Mouse (Mus musculus) hindbrain, postnatal 0 days (tissue): ENCODE measurements around the gene Hs3st3b1. TPM values are rescaled to one million over a fixed set of nuclear protein-coding genes. Genes with fewer than 3 reads are reported as not detected.

Experiments used
- ATAC-seq: fragments of 200-750 bp; cut with Nextera tagmentation; 2 replicates; pipeline ENCODE4 v1.8.0; 2017; ENCODE audit warnings: mild to moderate bottlenecking, moderate TSS enrichment, moderate library complexity
- DNase-seq: peaks from one replicate; pipeline ENCODE4 v3.0.0-alpha.2; 2015; ENCODE audit warnings: low spot score
- H3K27ac ChIP-seq: fragments of 300-500 bp; sonication (generic); 2 replicates; pipeline ENCODE4 v1.5.1; 2014; ENCODE audit warnings: mild to moderate bottlenecking
- H3K27me3 ChIP-seq: fragments of 300-500 bp; sonication (generic); 2 replicates; pipeline ENCODE4 v1.6.1; 2014; ENCODE audit warnings: low read length, mixed read lengths; ENCODE audit not compliant: insufficient read depth
- H3K36me3 ChIP-seq: fragments of 300-500 bp; sonication (generic); 2 replicates; pipeline ENCODE4 v1.6.1; 2014; ENCODE audit warnings: low read length, mixed read lengths; ENCODE audit not compliant: insufficient read depth
- H3K4me1 ChIP-seq: fragments of 300-500 bp; sonication (generic); 2 replicates; pipeline ENCODE4 v1.6.1; 2014; ENCODE audit warnings: antibody characterized with exemption, low read length, mixed read lengths; ENCODE audit not compliant: insufficient read depth
- H3K4me2 ChIP-seq: fragments of 300-500 bp; sonication (generic); 2 replicates; pipeline ENCODE4 v1.6.1; 2014; ENCODE audit warnings: low read depth, mild to moderate bottlenecking, low read length, moderate library complexity, mixed read lengths
- H3K4me3 ChIP-seq: fragments of 300-500 bp; sonication (generic); 2 replicates; pipeline ENCODE4 v1.5.1; 2014; ENCODE audit warnings: low read length
- H3K9ac ChIP-seq: fragments of 300-500 bp; sonication (generic); replicated peaks from 2 replicates; pipeline ENCODE4 v1.6.1; 2014; ENCODE audit warnings: mild to moderate bottlenecking, low read length, moderate library complexity, mixed read lengths
- H3K9me3 ChIP-seq: fragments of 300-500 bp; sonication (generic); 2 replicates; pipeline ENCODE4 v1.6.1; 2016; ENCODE audit warnings: low read length, mixed read lengths
- CTCF ChIP-seq: IDR thresholded peaks from 2 replicates; pipeline ENCODE4 v1.5.1; 2016; ENCODE audit warnings: antibody characterized with exemption, control low read depth, low read depth
- WGBS: fragments of 180-500 bp; shearing (Covaris S2); extraction: QIAGEN DNeasy Blood & Tissue Kit; methylation state at CpG from one replicate; pipeline ENCODE4 v1.1.7; 2014; 5-methylcytosine and 5-hydroxymethylcytosine counted together
- polyA plus RNA-seq: library from polyadenylated mRNA; unstranded; fragments of >200 nt; fragmentation: Nextera tagmentation; extraction: Ambion mirVana; gene quantifications from 2 replicates; pipeline ENCODE4 v1.2.1, GENCODE M21; 2015
- total RNA-seq: library from RNA; depleted of rRNA; stranded (reverse); fragments of >200 nt; gene quantifications from 2 replicates; pipeline ENCODE4 v1.2.3, GENCODE M21; 2014

Gene Hs3st3b1
- total and polyA plus RNA-seq, 2 experiments from 2014 or later: 2.6 to 13.3 TPM

DNA sequence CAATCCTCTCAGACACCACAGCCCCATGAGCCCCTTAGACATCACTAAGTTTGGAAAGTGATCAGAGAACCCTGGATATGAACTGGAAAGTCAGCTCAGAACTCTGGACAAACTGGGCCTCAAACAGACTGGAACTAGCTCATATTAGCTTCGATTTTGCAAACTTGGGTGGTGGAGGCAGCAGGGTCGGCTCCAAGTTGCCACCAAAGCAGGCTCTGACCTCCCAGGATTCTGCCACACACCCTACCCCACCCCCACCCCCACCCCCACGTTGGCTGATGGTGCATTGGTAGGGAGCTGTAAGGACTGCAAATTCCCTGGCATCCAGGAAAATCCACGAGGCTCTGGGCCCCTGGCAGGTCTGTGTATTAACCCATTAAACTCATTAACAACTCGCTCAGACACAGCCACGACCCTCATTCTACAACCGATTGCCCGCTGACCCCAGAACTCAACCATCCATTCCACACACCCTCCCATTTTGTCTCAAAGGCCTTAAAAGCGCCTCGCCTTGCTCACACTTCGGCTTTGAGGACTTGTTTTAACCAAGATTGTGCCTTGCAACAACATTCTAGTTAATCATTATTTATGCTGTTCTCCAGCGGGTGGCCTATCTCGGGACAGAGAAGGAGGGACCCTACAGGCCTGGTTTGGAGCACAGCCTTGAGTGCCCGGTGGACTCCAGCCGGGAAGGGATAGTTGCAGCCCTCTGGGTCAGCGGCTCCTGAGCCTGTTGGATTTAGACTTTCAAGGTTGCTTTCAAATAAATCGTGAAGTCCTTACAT lies 3.6 kb downstream of the Hs3st3b1 start:
- Histone ChIP-seq H3K27ac (no peak overlapping the region), H3K27me3 (peaks cover 60% of the 10 kb centered on the region), H3K4me1 (peaks cover 13% of the 10 kb centered on the region), H3K4me2 (peak overlapping the region; percentile 67), H3K9ac (no peak overlapping the region), H3K9me3 (no peaks in the 10 kb centered on the region), H3K4me3 (peak overlapping the region; percentile 48), H3K36me3 (no peaks in the 10 kb centered on the region)
- TF ChIP-seq CTCF: no peak
- WGBS: 29% methylated on average over 17 of the region's 17 CpGs
- DNase-seq: no peak
- no peak for ATAC-seq

DNA sequence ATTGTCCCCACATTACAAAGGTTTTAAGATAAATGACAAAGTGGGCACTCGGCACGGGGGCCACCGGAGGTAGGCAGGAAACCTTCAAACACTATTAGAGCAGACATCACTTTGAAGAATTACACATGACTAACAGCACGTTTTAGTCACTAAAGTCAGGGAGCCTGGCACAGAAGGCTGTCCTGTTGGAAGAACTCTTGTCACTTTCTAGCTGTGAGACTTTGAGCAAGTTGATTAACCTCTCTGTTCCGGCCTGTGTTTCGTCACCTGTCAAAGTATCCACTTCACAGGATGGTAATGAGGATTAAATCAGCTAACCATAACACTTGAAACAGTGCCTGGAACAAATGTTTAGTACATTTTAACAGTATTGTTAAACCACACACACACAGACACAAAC lies 4.5 kb downstream of the Hs3st3b1 start:
- Histone ChIP-seq H3K27ac (no peak overlapping the region), H3K27me3 (peaks cover 55% of the 10 kb centered on the region), H3K9ac (no peak overlapping the region), H3K4me2 (peak overlapping the region; percentile 21; the same call in 1 of the 2 replicates), H3K36me3 (no peaks in the 10 kb centered on the region), H3K4me3 (no peak overlapping the region), H3K9me3 (no peaks in the 10 kb centered on the region), H3K4me1 (peaks cover 13% of the 10 kb centered on the region)
- no peak for TF ChIP-seq CTCF
- no peak for ATAC-seq
- DNase-seq: no peak
- 40% methylated on average over 6 of the region's 6 CpGs for whole genome bisulfite sequencing

DNA sequence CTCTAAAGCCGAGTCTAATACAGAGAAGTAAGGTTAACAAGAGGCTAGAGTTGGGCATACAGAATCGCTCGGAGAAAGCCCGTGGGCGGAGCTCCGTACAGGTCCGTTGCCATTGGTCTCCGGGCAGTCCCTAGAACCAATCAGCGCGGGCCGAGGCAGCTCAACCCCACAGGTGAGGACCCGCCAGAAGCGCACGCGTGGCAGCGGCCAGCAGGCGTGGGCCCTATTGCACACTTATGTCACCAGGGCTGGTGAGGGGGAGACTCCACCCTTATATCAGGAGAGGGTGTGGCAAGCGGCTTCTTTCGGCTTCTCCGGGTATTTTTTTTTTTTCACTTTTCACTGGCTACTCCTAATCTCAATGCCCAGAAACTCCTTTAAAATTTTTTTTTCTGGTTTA lies 7.7 kb downstream of the Hs3st3b1 start:
- Histone ChIP-seq H3K9me3 (no peaks in the 10 kb centered on the region), H3K27ac (no peak overlapping the region), H3K9ac (peak overlapping the region; percentile 7; the same call in 1 of the 2 replicates), H3K4me1 (0 out of 2 replicates have a peak, but pooled peaks cover 6% of the 10 kb centered on the region), H3K4me3 (peak overlapping the region; percentile 34), H3K27me3 (peaks cover 35% of the 10 kb centered on the region), H3K36me3 (no peaks in the 10 kb centered on the region), H3K4me2 (peak overlapping the region; percentile 74)
- 1% methylated on average over 20 of the region's 20 CpGs for WGBS
- TF ChIP-seq CTCF: peak; percentile 11; the same call in 1 of the 2 replicates
- ATAC-seq (peak; percentile 86), DNase-seq (peak; percentile 81)

DNA sequence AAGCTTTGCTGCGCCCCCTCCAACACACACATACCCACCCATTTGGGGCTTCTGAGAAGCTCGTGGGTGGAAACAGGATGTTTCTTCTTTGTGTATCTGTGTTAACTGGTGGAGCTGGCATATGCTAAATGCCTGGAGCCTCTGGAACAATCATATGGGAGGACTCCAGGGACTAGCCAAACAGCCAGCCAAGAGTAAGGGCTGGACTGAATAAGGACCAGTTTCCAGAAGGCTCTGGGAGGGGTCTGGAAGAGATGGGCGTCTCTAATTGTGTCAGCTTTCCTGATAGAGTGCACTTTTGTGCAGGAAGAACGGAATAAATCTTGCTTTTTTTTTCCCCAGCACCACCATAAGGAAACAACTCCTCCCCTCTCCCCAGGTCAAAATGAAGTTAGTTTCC lies 8.2 kb downstream of the Hs3st3b1 start:
- H3K27me3 ChIP-seq: peaks cover 35% of the 10 kb centered on the region
- WGBS: 21% methylated on average over 4 of the region's 4 CpGs

DNA sequence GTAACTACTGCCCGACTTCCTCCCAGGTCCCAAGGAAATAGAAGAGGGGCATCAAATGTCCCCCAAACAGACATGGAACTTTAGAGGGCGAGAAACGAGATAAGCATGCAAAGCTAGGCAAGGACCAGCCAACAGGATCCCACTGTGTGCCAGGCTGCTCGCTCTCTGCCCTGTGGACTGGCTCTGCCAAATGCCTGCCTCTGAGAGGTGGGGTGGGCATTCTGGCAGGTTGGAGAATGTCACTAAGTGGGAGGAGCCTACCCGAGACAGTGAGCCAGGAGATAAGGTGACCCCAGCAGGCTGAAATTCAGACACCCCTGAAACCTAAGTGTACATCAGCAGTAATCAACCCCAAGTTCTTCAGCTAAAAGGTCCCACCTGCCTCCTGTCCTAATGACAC lies 11.1 kb downstream of the Hs3st3b1 start:
- peaks cover 20% of the 10 kb centered on the region for H3K27me3 ChIP-seq
- TF ChIP-seq CTCF: no peak
- ATAC-seq (no peak), DNase-seq (no peak)
- H3K4me2 ChIP-seq: no peak overlapping the region
- no peak overlapping the region for H3K9ac ChIP-seq
- no peaks in the 10 kb centered on the region for H3K9me3 ChIP-seq
- no peak overlapping the region for H3K27ac ChIP-seq
- no peaks in the 10 kb centered on the region for H3K36me3 ChIP-seq
- H3K4me3 ChIP-seq: no peak overlapping the region
- 0 out of 2 replicates have a peak, but pooled peaks cover 6% of the 10 kb centered on the region for H3K4me1 ChIP-seq
- 57% methylated on average over 5 of the region's 5 CpGs for WGBS

More for the DNA sequence above, 8.2 kb downstream of the Hs3st3b1 start:
- DNase-seq (peak; percentile 27), ATAC-seq (peak; percentile 66; the same call in 1 of the 2 replicates)
- Histone ChIP-seq H3K27ac (no peak overlapping the region), H3K9me3 (no peaks in the 10 kb centered on the region), H3K4me2 (peak overlapping the region; percentile 74), H3K9ac (peak overlapping the region; percentile 7; the same call in 1 of the 2 replicates), H3K4me3 (peak overlapping the region; percentile 34), H3K4me1 (0 out of 2 replicates have a peak, but pooled peaks cover 6% of the 10 kb centered on the region), H3K36me3 (no peaks in the 10 kb centered on the region)
- no peak for TF ChIP-seq CTCF

DNA sequence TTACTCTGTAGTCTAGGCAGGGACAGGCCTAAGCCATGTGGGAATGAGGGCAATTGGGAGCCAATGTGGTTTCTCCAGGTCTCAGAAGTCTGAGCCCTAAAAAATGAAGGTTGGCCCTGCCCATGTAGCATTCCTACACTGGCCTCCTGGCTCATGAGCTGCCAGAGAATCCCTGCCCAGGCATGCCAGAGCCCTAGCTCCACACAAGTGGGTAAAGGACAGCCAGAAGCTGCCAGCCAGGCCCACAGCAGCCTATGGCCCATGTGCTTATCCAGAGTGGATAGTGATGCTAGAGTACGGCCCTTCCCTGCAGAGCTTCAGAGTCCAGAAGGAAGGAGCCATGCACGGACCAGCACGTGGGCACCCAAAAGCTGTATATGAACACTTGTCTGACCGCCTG lies 12.1 kb downstream of the Hs3st3b1 start:
- H3K36me3 ChIP-seq: no peaks in the 10 kb centered on the region
- no peak for TF ChIP-seq CTCF
- H3K4me2 ChIP-seq: no peak overlapping the region
- DNase-seq: no peak
- WGBS: 95% methylated on average over 4 of the region's 4 CpGs
- 0 out of 2 replicates have a peak, but pooled peaks cover 6% of the 10 kb centered on the region for H3K4me1 ChIP-seq
- no peaks in the 10 kb centered on the region for H3K9me3 ChIP-seq
- H3K9ac ChIP-seq: no peak overlapping the region
- H3K27me3 ChIP-seq: peaks cover 10% of the 10 kb centered on the region; the same call in 1 of the 2 replicates
- H3K27ac ChIP-seq: no peak overlapping the region
- H3K4me3 ChIP-seq: no peak overlapping the region
- no peak for ATAC-seq

DNA sequence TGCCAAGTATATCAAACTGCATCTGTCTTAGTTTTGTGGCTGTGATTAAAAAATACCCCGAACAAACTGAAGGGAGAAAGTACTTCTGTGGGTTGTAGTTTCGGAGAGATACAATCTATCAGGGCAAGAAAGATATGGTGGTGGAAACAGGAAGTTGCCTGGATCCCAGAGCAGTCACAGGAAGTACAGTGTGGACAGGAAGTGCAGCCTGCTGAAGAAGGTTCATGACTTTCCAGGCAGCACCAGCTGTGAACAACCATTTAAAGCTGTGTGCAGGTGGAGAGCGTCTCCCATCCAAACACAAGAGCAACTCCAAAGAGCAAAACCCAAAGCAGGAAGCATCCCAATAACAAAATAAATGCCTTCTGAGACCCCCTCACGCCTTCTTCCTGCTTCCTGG lies 13.6 kb downstream of the Hs3st3b1 start:
- H3K9me3 ChIP-seq: no peaks in the 10 kb centered on the region
- no peak for DNase-seq
- H3K36me3 ChIP-seq: no peaks in the 10 kb centered on the region
- no peak overlapping the region for H3K27ac ChIP-seq
- H3K4me3 ChIP-seq: no peak overlapping the region
- TF ChIP-seq CTCF: no peak
- no peak overlapping the region for H3K9ac ChIP-seq
- no peak for ATAC-seq
- 0 out of 2 replicates have a peak, but pooled peaks cover 10% of the 10 kb centered on the region for H3K27me3 ChIP-seq
- 92% methylated on average over 4 of the region's 4 CpGs for WGBS
- no peaks in the 10 kb centered on the region for H3K4me1 ChIP-seq
- no peak overlapping the region for H3K4me2 ChIP-seq
